Mouse (Mus musculus): ENCODE results near the gene Limd1. TPM values are rescaled to one million over a fixed set of nuclear protein-coding genes. Genes with fewer than 3 reads are reported as not detected.

The Limd1 gene
- polyA plus RNA-seq, 1 experiment from 2014 or later, result 15.8 TPM

DNA sequence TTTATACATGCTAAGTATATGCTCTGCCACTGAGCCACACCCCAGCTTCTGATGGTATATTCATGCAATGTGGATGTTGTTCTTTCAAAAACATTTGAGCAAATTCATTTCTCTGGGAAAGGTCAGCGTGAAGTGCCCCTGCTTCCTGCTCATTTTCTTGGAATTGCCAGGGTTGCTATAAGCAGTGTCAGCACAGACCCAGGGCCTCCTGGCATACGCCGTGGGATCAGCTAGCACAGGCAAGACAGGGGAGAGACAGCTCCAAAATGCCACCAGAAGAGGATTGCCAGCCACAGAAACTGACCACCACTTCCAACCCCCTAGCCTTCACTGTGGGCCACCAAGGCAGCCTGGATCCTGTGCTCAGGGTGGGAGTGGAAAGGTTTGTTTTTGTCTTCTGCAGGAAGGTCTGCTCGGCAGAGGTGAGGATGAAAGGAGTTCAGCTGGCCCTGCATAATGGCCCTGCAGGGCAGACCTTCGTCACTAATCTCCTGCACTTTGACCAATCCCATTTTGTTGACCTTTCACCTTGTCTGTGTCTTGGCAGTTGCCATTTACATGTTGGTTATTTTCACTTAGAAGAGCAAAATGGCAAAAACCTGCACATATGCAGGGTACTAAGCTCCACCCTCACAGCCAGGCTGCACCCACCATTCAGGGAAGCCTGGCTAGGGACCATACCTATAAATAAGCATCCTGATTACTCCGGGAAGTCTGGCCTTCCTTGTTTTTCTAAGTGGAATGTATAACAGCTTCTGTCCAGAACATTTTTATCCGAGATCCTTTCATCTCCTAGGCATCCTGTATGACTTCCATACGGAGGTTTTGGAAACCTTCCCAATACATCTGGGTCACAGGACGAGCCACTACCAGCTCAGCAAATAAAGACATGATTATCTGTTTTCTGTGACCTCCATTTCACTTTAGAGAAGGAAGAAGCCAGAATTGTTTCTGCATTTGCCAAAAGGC, 21.6 kb upstream of the Limd1 start:
- Histone ChIP-seq H3K9me3 (ENCODE audit: control insufficient read depth, low read length) (0 out of 2 replicates have a peak, but pooled peaks cover 3% of the 10 kb centered on the region), H3K4me3 (replicated peaks; ENCODE audit: low read length) (no peak overlapping the region), H3K36me3 (ENCODE audit: control insufficient read depth, insufficient read depth) (no peaks in the 10 kb centered on the region), H3K27ac (ENCODE audit: low read length) (no peak overlapping the region), H3K4me2 (ENCODE audit: low read length) (no peak overlapping the region), H3K9ac (replicated peaks; ENCODE audit: low read depth, low read length) (no peak overlapping the region), H3K27me3 (replicated peaks; ENCODE audit: control insufficient read depth, insufficient read depth, low read length) (no peaks in the 10 kb centered on the region; the same call in 1 of the 2 replicates), H3K4me1 (replicated peaks; ENCODE audit: control insufficient read depth, insufficient read depth, low read length) (no peaks in the 10 kb centered on the region)
- 63% methylated on average over 9 of the region's 9 CpGs for WGBS
- ATAC-seq, result no peak

- H3K36me3 ChIP-seq (ENCODE audit: control insufficient read depth, insufficient read depth), result 0 out of 2 replicates have a peak, but pooled peaks cover 2% of the 10 kb centered on the region
- no peaks in the 10 kb centered on the region; the same call in 1 of the 2 replicates for H3K27me3 ChIP-seq (replicated peaks; ENCODE audit: control insufficient read depth, insufficient read depth, low read length)
- no peak overlapping the region for H3K27ac ChIP-seq (ENCODE audit: low read length)
- ATAC-seq, result no peak
- H3K9me3 ChIP-seq (ENCODE audit: control insufficient read depth, low read length), result 0 out of 2 replicates have a peak, but pooled peaks cover 4% of the 10 kb centered on the region
- H3K4me2 ChIP-seq (ENCODE audit: low read length), result no peak overlapping the region
- no peak overlapping the region for H3K9ac ChIP-seq (replicated peaks; ENCODE audit: low read depth, low read length)
- H3K4me1 ChIP-seq (replicated peaks; ENCODE audit: control insufficient read depth, insufficient read depth, low read length), result no peaks in the 10 kb centered on the region
- H3K4me3 ChIP-seq (replicated peaks; ENCODE audit: low read length), result no peak overlapping the region
- 69% methylated on average over 2 of the region's 2 CpGs for WGBS
Measured at GRCm38 (mm10) chr9:123457603-123458002, 20.9 kb upstream of the Limd1 start.

GRCm38 (mm10) chr9:123467141-123467620, 11.3 kb upstream of the Limd1 start:
- no peak overlapping the region for H3K9ac ChIP-seq (replicated peaks; ENCODE audit: low read depth, low read length)
- H3K36me3 ChIP-seq (ENCODE audit: control insufficient read depth, insufficient read depth), result 0 out of 2 replicates have a peak, but pooled peaks cover 2% of the 10 kb centered on the region
- 0 out of 2 replicates have a peak overlapping the region, but pooled peaks have one; percentile 9 for H3K27ac ChIP-seq (ENCODE audit: low read length)
- peaks cover 8% of the 10 kb centered on the region for H3K4me1 ChIP-seq (replicated peaks; ENCODE audit: control insufficient read depth, insufficient read depth, low read length)
- no peaks in the 10 kb centered on the region for H3K9me3 ChIP-seq (ENCODE audit: control insufficient read depth, low read length)
- H3K4me3 ChIP-seq (replicated peaks; ENCODE audit: low read length), result no peak overlapping the region
- WGBS, result 31% methylated on average over 4 of the region's 4 CpGs
- peak; percentile 61; the same call in 1 of the 2 replicates for ATAC-seq
- no peak overlapping the region for H3K4me2 ChIP-seq (ENCODE audit: low read length)
- no peaks in the 10 kb centered on the region for H3K27me3 ChIP-seq (replicated peaks; ENCODE audit: control insufficient read depth, insufficient read depth, low read length)

DNA sequence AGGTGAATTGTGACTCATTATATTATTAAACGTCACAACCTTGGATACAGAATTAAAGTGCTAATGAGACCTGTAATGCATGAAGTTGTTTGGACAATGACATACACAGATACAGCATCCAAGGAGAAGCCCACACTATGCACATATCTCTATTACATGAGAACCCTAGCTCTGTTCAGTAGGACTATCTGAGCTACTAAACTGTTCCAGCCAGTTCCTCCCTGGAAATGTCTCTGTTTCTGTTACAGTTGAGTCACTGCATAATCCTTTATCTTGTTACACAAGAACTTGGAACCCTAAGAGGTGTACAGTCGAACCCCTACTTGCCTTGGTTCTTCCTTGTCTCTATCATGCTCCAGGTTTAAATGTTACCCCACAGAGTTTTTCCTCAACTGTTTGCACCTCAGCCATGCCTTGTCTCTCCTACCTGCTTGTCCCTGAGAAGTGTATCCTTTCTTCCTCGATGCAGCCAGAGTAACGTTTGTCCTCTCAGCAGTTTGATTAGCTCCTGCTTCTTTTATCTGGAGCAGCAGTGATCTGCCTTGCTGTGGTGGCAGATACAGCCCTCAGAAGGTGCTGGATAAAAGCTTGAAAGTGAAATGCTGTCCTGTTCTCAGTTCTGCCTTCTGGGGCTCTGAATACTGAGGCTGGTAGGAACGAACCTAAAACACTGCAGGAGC, 10.0 kb upstream of the Limd1 start:
- Histone ChIP-seq H3K27me3 (replicated peaks; ENCODE audit: control insufficient read depth, insufficient read depth, low read length) (no peaks in the 10 kb centered on the region), H3K4me2 (ENCODE audit: low read length) (no peak overlapping the region), H3K27ac (ENCODE audit: low read length) (no peak overlapping the region), H3K4me3 (replicated peaks; ENCODE audit: low read length) (no peak overlapping the region), H3K4me1 (replicated peaks; ENCODE audit: control insufficient read depth, insufficient read depth, low read length) (peaks cover 8% of the 10 kb centered on the region), H3K9me3 (ENCODE audit: control insufficient read depth, low read length) (no peaks in the 10 kb centered on the region), H3K36me3 (ENCODE audit: control insufficient read depth, insufficient read depth) (no peaks in the 10 kb centered on the region), H3K9ac (replicated peaks; ENCODE audit: low read depth, low read length) (no peak overlapping the region)
- 72% methylated on average over 5 of the region's 5 CpGs for WGBS
- ATAC-seq, result no peak

GRCm38 (mm10) chr9:123469087-123469486, 9.4 kb upstream of the Limd1 start:
- Histone ChIP-seq H3K9me3 (ENCODE audit: control insufficient read depth, low read length) (no peaks in the 10 kb centered on the region), H3K27ac (ENCODE audit: low read length) (no peak overlapping the region), H3K4me1 (replicated peaks; ENCODE audit: control insufficient read depth, insufficient read depth, low read length) (peaks cover 8% of the 10 kb centered on the region), H3K4me2 (ENCODE audit: low read length) (no peak overlapping the region), H3K36me3 (ENCODE audit: control insufficient read depth, insufficient read depth) (no peaks in the 10 kb centered on the region), H3K4me3 (replicated peaks; ENCODE audit: low read length) (no peak overlapping the region), H3K27me3 (replicated peaks; ENCODE audit: control insufficient read depth, insufficient read depth, low read length) (no peaks in the 10 kb centered on the region), H3K9ac (replicated peaks; ENCODE audit: low read depth, low read length) (no peak overlapping the region)
- ATAC-seq, result no peak

DNA sequence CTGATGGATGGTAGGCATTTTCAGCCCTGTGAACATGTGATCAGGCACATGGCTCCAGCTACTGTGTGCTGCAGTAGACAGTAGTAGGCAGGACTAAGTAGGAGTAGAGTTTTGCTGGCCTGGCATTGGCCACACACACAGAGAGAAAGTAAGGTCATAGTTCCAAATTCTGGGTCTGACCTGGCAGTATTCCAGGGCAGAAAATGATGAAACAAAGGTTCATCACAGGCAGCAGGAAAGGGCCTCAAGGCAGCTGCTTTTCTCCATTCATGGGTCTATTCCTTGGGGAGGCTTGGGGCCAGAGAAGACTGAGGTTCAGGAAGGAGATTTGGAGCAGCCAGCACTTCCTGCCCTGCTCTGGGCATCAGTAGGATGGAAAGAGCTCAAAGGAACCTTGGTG, 5.1 kb upstream of the Limd1 start:
- no peaks in the 10 kb centered on the region for H3K27me3 ChIP-seq (replicated peaks; ENCODE audit: control insufficient read depth, insufficient read depth, low read length)
- H3K9ac ChIP-seq (replicated peaks; ENCODE audit: low read depth, low read length), result no peak overlapping the region
- H3K36me3 ChIP-seq (ENCODE audit: control insufficient read depth, insufficient read depth), result no peaks in the 10 kb centered on the region
- H3K27ac ChIP-seq (ENCODE audit: low read length), result no peak overlapping the region
- peaks cover 4% of the 10 kb centered on the region for H3K4me1 ChIP-seq (replicated peaks; ENCODE audit: control insufficient read depth, insufficient read depth, low read length)
- no peak overlapping the region for H3K4me2 ChIP-seq (ENCODE audit: low read length)
- no peak overlapping the region for H3K4me3 ChIP-seq (replicated peaks; ENCODE audit: low read length)
- no peak for ATAC-seq
- no peaks in the 10 kb centered on the region for H3K9me3 ChIP-seq (ENCODE audit: control insufficient read depth, low read length)

DNA sequence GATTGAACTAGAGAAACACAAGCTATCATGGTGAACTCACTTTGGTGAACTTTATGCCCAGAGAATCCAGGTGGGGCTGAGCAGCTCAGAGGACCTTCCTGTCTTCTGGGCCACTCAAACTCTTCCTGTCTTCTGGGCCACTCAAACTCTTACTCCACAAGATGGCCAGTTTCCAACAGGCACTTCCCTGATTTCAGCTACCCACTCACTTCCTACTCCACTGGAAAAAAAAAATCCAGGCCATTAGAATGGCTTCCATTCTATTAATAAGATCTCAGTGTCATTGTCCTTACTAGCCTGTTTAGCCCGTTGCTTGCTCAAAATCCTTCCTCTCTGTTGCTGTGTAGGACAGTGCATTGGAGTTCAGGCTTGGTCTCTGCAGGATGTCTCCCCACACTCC, 2.9 kb upstream of the Limd1 start:
- no peaks in the 10 kb centered on the region for H3K9me3 ChIP-seq (ENCODE audit: control insufficient read depth, low read length)
- H3K9ac ChIP-seq (replicated peaks; ENCODE audit: low read depth, low read length), result no peak overlapping the region
- no peak overlapping the region for H3K4me3 ChIP-seq (replicated peaks; ENCODE audit: low read length)
- H3K36me3 ChIP-seq (ENCODE audit: control insufficient read depth, insufficient read depth), result no peaks in the 10 kb centered on the region
- H3K4me1 ChIP-seq (replicated peaks; ENCODE audit: control insufficient read depth, insufficient read depth, low read length), result peaks cover 19% of the 10 kb centered on the region
- WGBS, result 76% methylated on average over 1 of the region's 1 CpGs
- no peak for ATAC-seq
- H3K27ac ChIP-seq (ENCODE audit: low read length), result no peak overlapping the region
- H3K4me2 ChIP-seq (ENCODE audit: low read length), result no peak overlapping the region
- no peaks in the 10 kb centered on the region for H3K27me3 ChIP-seq (replicated peaks; ENCODE audit: control insufficient read depth, insufficient read depth, low read length)

DNA sequence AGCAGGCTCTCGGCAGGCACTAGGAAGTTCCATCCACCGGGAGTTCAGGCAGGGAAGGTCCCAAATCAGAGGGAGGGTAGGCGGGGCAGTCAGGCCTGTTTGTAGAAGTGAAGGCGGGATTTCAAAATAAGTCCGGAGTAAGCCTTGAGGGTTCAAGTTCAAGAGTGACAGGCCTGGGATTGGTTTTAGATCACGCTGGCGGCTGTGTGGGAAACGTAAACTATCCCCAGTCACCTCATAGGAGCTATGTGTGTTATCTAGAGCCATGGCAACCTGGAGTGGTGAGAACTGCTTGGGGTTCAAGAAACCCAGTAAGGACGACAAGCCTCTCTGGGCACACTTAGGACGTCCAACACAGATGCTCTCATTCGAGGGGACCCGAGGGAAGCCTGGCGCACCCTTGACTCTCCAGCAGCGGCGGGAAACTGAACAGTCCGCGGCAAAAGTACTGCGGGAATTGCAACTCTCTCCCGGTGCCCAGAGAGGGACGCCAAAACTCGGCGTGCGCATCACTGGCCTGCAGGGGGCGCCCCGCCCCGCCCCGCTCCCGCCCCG, 398 bp upstream of the Limd1 start:
- Histone ChIP-seq H3K4me1 (replicated peaks; ENCODE audit: control insufficient read depth, insufficient read depth, low read length) (peaks cover 26% of the 10 kb centered on the region), H3K9ac (replicated peaks; ENCODE audit: low read depth, low read length) (peak overlapping the region; percentile 44; the same call in 1 of the 2 replicates), H3K27ac (ENCODE audit: low read length) (no peak overlapping the region), H3K36me3 (ENCODE audit: control insufficient read depth, insufficient read depth) (no peaks in the 10 kb centered on the region), H3K9me3 (ENCODE audit: control insufficient read depth, low read length) (no peaks in the 10 kb centered on the region), H3K4me3 (replicated peaks; ENCODE audit: low read length) (peak overlapping the region; percentile 67), H3K4me2 (ENCODE audit: low read length) (peak overlapping the region; percentile 58), H3K27me3 (replicated peaks; ENCODE audit: control insufficient read depth, insufficient read depth, low read length) (no peaks in the 10 kb centered on the region)
- WGBS, result 1% methylated on average over 21 of the region's 29 CpGs
- peak; percentile 69 for ATAC-seq

DNA sequence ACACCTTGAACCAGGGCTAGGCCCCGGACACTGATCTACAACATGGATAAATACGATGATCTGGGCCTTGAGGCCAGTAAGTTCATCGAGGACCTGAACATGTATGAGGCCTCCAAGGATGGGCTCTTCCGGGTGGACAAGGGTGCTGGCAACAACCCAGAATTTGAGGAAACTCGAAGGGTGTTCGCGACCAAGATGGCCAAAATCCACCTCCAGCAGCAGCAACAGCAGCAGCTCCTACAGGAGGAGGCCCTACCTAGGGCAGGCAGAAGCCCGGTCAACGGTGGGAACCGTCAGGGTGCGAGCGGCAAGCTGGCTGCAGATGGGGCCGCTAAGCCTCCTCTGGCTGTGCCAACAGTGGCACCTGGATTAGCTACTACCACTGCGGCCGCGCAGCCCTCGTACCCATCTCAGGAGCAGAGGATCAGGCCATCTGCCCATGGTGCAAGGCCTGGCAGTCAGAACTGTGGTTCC, 727 bp downstream of the Limd1 start:
- peak; percentile 23 for ATAC-seq
- peak overlapping the region; percentile 58 for H3K4me2 ChIP-seq (ENCODE audit: low read length)
- H3K36me3 ChIP-seq (ENCODE audit: control insufficient read depth, insufficient read depth), result no peaks in the 10 kb centered on the region
- no peak overlapping the region; the same call in 1 of the 2 replicates for H3K27ac ChIP-seq (ENCODE audit: low read length)
- no peaks in the 10 kb centered on the region for H3K9me3 ChIP-seq (ENCODE audit: control insufficient read depth, low read length)
- peak overlapping the region; percentile 67 for H3K4me3 ChIP-seq (replicated peaks; ENCODE audit: low read length)
- H3K4me1 ChIP-seq (replicated peaks; ENCODE audit: control insufficient read depth, insufficient read depth, low read length), result peaks cover 26% of the 10 kb centered on the region
- no peaks in the 10 kb centered on the region for H3K27me3 ChIP-seq (replicated peaks; ENCODE audit: control insufficient read depth, insufficient read depth, low read length)
- peak overlapping the region; percentile 58 for H3K9ac ChIP-seq (replicated peaks; ENCODE audit: low read depth, low read length)
- 16% methylated on average over 17 of the region's 17 CpGs for WGBS
